In genomic region chr2:29764831-29765230, GRCm38 (mm10) we compare ENCODE assay signal across 9 mouse cellular contexts. TPM values are rescaled to one million over a fixed set of nuclear protein-coding genes. Genes with fewer than 3 reads are reported as not detected.
A peak's percentile ranks its signal among the peaks of the same experiment; 100 is the strongest.
DNase-seq lines count a peak whose midpoint lies in the region; ATAC-seq lines count a peak whose summit lies in the region.
"Had no signal": no experiment of that assay in that cellular context is flagged by ENCODE, and none has a peak within 500 bp of the region (broad histone marks: within the 10 kb centered on the region; RNA-seq: fewer than 3 reads in every experiment).

No protein-coding gene starts in this region.

- no peaks in the 10 kb centered on the region for H3K4me1 ChIP-seq in forebrain, embryonic 10.5 days
- H3K4me1 ChIP-seq in forebrain, embryonic 12.5 days, result no peaks in the 10 kb centered on the region
- H3K4me1 ChIP-seq in embryonic facial prominence, embryonic 14.5 days (ENCODE audit: control insufficient read depth, insufficient read depth, low read length), result no peaks in the 10 kb centered on the region
- no peaks in the 10 kb centered on the region for H3K4me1 ChIP-seq in hindbrain, embryonic 13.5 days (replicated peaks)

- no peak overlapping the region for H3K9ac ChIP-seq in forebrain, embryonic 12.5 days
- H3K9ac ChIP-seq in embryonic facial prominence, embryonic 14.5 days (ENCODE audit: low read depth, low read length), result no peak overlapping the region
- no peak overlapping the region for H3K9ac ChIP-seq in hindbrain, embryonic 13.5 days

- no peak overlapping the region for H3K4me3 ChIP-seq in forebrain, embryonic 10.5 days
- no peak overlapping the region for H3K4me3 ChIP-seq in forebrain, embryonic 12.5 days (replicated peaks)
- no peak overlapping the region for H3K4me3 ChIP-seq in embryonic facial prominence, embryonic 14.5 days (ENCODE audit: low read depth, low read length)
- H3K4me3 ChIP-seq in hindbrain, embryonic 13.5 days, result no peak overlapping the region

- WGBS in forebrain, embryonic 10.5 days, result 2% methylated on average over 1 of the region's 1 CpGs
- 0% methylated on average over 1 of the region's 1 CpGs for WGBS in forebrain, embryonic 12.5 days
- 0% methylated on average over 1 of the region's 1 CpGs for WGBS in embryonic facial prominence, embryonic 14.5 days
- 8% methylated on average over 1 of the region's 1 CpGs for whole genome bisulfite sequencing in hindbrain, embryonic 13.5 days

- no peak overlapping the region for H3K27ac ChIP-seq in forebrain, embryonic 10.5 days
- H3K27ac ChIP-seq in forebrain, embryonic 12.5 days, result no peak overlapping the region
- no peak overlapping the region for H3K27ac ChIP-seq in embryonic facial prominence, embryonic 14.5 days (replicated peaks; ENCODE audit: low read depth, low read length)
- no peak overlapping the region for H3K27ac ChIP-seq in hindbrain, embryonic 13.5 days

- no peak; the same call in 1 of the 2 replicates for ATAC-seq in forebrain, embryonic 12.5 days (ENCODE audit: low FRiP score)
- peak; percentile 56 for ATAC-seq in embryonic facial prominence, embryonic 14.5 days (ENCODE audit: low read depth)
- peak; percentile 72; the same call in 1 of the 2 replicates for ATAC-seq in hindbrain, embryonic 13.5 days (ENCODE audit: low FRiP score)
- peak; percentile 99 for ATAC-seq in megakaryocyte progenitor cell, adult 5-6 weeks (replicated peaks; ENCODE audit: poor library complexity)

- peaks cover 20% of the 10 kb centered on the region for H3K27me3 ChIP-seq in forebrain, embryonic 10.5 days (ENCODE audit: poor library complexity, severe bottlenecking)
- H3K27me3 ChIP-seq in forebrain, embryonic 12.5 days, result peaks cover 7% of the 10 kb centered on the region; the same call in 1 of the 2 replicates
- H3K27me3 ChIP-seq in embryonic facial prominence, embryonic 14.5 days (replicated peaks; ENCODE audit: control insufficient read depth, insufficient read depth, low read length), result no peaks in the 10 kb centered on the region
- H3K27me3 ChIP-seq in hindbrain, embryonic 13.5 days, result no peaks in the 10 kb centered on the region

- no peaks in the 10 kb centered on the region for H3K36me3 ChIP-seq in forebrain, embryonic 10.5 days (replicated peaks)
- no peaks in the 10 kb centered on the region for H3K36me3 ChIP-seq in forebrain, embryonic 12.5 days (replicated peaks)
- no peaks in the 10 kb centered on the region for H3K36me3 ChIP-seq in embryonic facial prominence, embryonic 14.5 days (ENCODE audit: control insufficient read depth, insufficient read depth, low read length)
- H3K36me3 ChIP-seq in hindbrain, embryonic 13.5 days, result no peaks in the 10 kb centered on the region

- peak; percentile 71 for DNase-seq in forebrain, embryonic 10.5 days (ENCODE audit: extremely low spot score, low spot score)
- peak; percentile 83 to 85 for DNase-seq in adrenal gland, postnatal 36 days
- DNase-seq in embryonic facial prominence, embryonic 14.5 days (ENCODE audit: low spot score), result peak; percentile 69
- DNase-seq in layer of hippocampus, postnatal 36 days, result peak; percentile 44 to 54
- DNase-seq in right cerebral cortex, postnatal 4 days, result peak; percentile 59

- H3K9me3 ChIP-seq in forebrain, embryonic 10.5 days, result no peaks in the 10 kb centered on the region
- H3K9me3 ChIP-seq in forebrain, embryonic 12.5 days, result no peaks in the 10 kb centered on the region
- H3K9me3 ChIP-seq in embryonic facial prominence, embryonic 14.5 days (ENCODE audit: control insufficient read depth, low read length), result no peaks in the 10 kb centered on the region
- no peaks in the 10 kb centered on the region for H3K9me3 ChIP-seq in hindbrain, embryonic 13.5 days

- H3K4me2 ChIP-seq in forebrain, embryonic 12.5 days, result no peak overlapping the region
- no peak overlapping the region for H3K4me2 ChIP-seq in embryonic facial prominence, embryonic 14.5 days (ENCODE audit: low read depth, low read length)
- H3K4me2 ChIP-seq in hindbrain, embryonic 13.5 days, result no peak overlapping the region

RNA-seq across cellular contexts. Expression of gene Gm13547, which starts 5.7 kb away (rescaled TPM):
- not detected in 2 replicates for polyA plus RNA-seq in forebrain, embryonic 10.5 days (2016; fragmentation: Nextera tagmentation; extraction: Ambion mirVana)
- polyA plus RNA-seq in forebrain, embryonic 12.5 days (2016; fragmentation: Nextera tagmentation; extraction: Ambion mirVana), result 0.35 TPM in 1 of 2 replicates, not detected in the other
- total RNA-seq in adrenal gland, postnatal 36 days (2021), result not detected
- polyA plus RNA-seq in embryonic facial prominence, embryonic 14.5 days (2014; fragmentation: Nextera tagmentation; extraction: Ambion mirVana), result 1.0 TPM in 1 of 2 replicates, not detected in the other
- polyA plus RNA-seq in hindbrain, embryonic 13.5 days (2015; fragmentation: Nextera tagmentation; extraction: Ambion mirVana), result not detected in 2 replicates
- total RNA-seq in layer of hippocampus, postnatal 36 days (2021), result not detected
- total RNA-seq in megakaryocyte progenitor cell, adult 5-6 weeks (2015), result not detected in 2 replicates
- not detected in 2 replicates for total RNA-seq in megakaryocyte progenitor cell, adult 5-6 weeks (2017)
- total RNA-seq: left cerebral cortex, postnatal 10 days had no signal

RNA-seq across cellular contexts. Expression of gene Gm13420, which starts 13.3 kb away (rescaled TPM):
- polyA plus RNA-seq in forebrain, embryonic 10.5 days (2016; fragmentation: Nextera tagmentation; extraction: Ambion mirVana), result not detected in 2 replicates
- polyA plus RNA-seq in forebrain, embryonic 12.5 days (2016; fragmentation: Nextera tagmentation; extraction: Ambion mirVana), result not detected in 2 replicates
- not detected for total RNA-seq in adrenal gland, postnatal 36 days (2021)
- polyA plus RNA-seq in embryonic facial prominence, embryonic 14.5 days (2014; fragmentation: Nextera tagmentation; extraction: Ambion mirVana), result not detected in 2 replicates
- not detected in 2 replicates for polyA plus RNA-seq in hindbrain, embryonic 13.5 days (2015; fragmentation: Nextera tagmentation; extraction: Ambion mirVana)
- total RNA-seq in layer of hippocampus, postnatal 36 days (2021), result under 1 TPM; 0.58 to 0.75 TPM
- not detected in 2 replicates for total RNA-seq in megakaryocyte progenitor cell, adult 5-6 weeks (2015)
- total RNA-seq in megakaryocyte progenitor cell, adult 5-6 weeks (2017), result not detected in 2 replicates

RNA-seq across cellular contexts. Expression of gene Coq4, which starts 22.5 kb away (rescaled TPM):
- polyA plus RNA-seq in forebrain, embryonic 10.5 days (2016; fragmentation: Nextera tagmentation; extraction: Ambion mirVana), result 44.4 and 47.5 TPM in 2 replicates
- polyA plus RNA-seq in forebrain, embryonic 12.5 days (2016; fragmentation: Nextera tagmentation; extraction: Ambion mirVana), result 26.6 and 29.6 TPM in 2 replicates
- 10 to 100 TPM; 16.9 to 21.7 TPM for total RNA-seq in adrenal gland, postnatal 36 days (2021)
- polyA plus RNA-seq in embryonic facial prominence, embryonic 14.5 days (2014; fragmentation: Nextera tagmentation; extraction: Ambion mirVana), result 26.3 and 29.4 TPM in 2 replicates
- polyA plus RNA-seq in hindbrain, embryonic 13.5 days (2015; fragmentation: Nextera tagmentation; extraction: Ambion mirVana), result 33.4 and 34.5 TPM in 2 replicates
- 10 to 100 TPM; 23.3 to 28.9 TPM for total RNA-seq in layer of hippocampus, postnatal 36 days (2021)
- 17.4 and 18.2 TPM in 2 replicates for total RNA-seq in megakaryocyte progenitor cell, adult 5-6 weeks (2015)
- total RNA-seq in megakaryocyte progenitor cell, adult 5-6 weeks (2017), result 10.5 and 12.5 TPM in 2 replicates

RNA-seq across cellular contexts. Expression of gene Trub2, which starts 23.5 kb away (rescaled TPM):
- 56.3 and 57.6 TPM in 2 replicates for polyA plus RNA-seq in forebrain, embryonic 10.5 days (2016; fragmentation: Nextera tagmentation; extraction: Ambion mirVana)
- 40.0 and 42.5 TPM in 2 replicates for polyA plus RNA-seq in forebrain, embryonic 12.5 days (2016; fragmentation: Nextera tagmentation; extraction: Ambion mirVana)
- total RNA-seq in adrenal gland, postnatal 36 days (2021), result 10 to 100 TPM; 33.3 to 37.7 TPM
- 20.4 and 24.4 TPM in 2 replicates for polyA plus RNA-seq in embryonic facial prominence, embryonic 14.5 days (2014; fragmentation: Nextera tagmentation; extraction: Ambion mirVana)
- 40.0 and 43.0 TPM in 2 replicates for polyA plus RNA-seq in hindbrain, embryonic 13.5 days (2015; fragmentation: Nextera tagmentation; extraction: Ambion mirVana)
- total RNA-seq in layer of hippocampus, postnatal 36 days (2021), result 10 to 100 TPM; 39.9 to 46.6 TPM
- 17.4 and 22.9 TPM in 2 replicates for total RNA-seq in megakaryocyte progenitor cell, adult 5-6 weeks (2015)
- 46.2 and 57.1 TPM in 2 replicates for total RNA-seq in megakaryocyte progenitor cell, adult 5-6 weeks (2017)

RNA-seq across cellular contexts. Expression of gene Slc27a4, which starts 37.6 kb away (rescaled TPM):
- 7.9 and 8.6 TPM in 2 replicates for polyA plus RNA-seq in forebrain, embryonic 10.5 days (2016; fragmentation: Nextera tagmentation; extraction: Ambion mirVana)
- polyA plus RNA-seq in forebrain, embryonic 12.5 days (2016; fragmentation: Nextera tagmentation; extraction: Ambion mirVana), result 16.5 and 19.4 TPM in 2 replicates
- 10 to 100 TPM; 30.4 to 39.2 TPM for total RNA-seq in adrenal gland, postnatal 36 days (2021)
- polyA plus RNA-seq in embryonic facial prominence, embryonic 14.5 days (2014; fragmentation: Nextera tagmentation; extraction: Ambion mirVana), result 15.0 and 15.7 TPM in 2 replicates
- polyA plus RNA-seq in hindbrain, embryonic 13.5 days (2015; fragmentation: Nextera tagmentation; extraction: Ambion mirVana), result 32.6 and 33.4 TPM in 2 replicates
- total RNA-seq in layer of hippocampus, postnatal 36 days (2021), result 10 to 100 TPM; 69.6 to 70.5 TPM
- total RNA-seq in megakaryocyte progenitor cell, adult 5-6 weeks (2015), result 4.2 and 5.5 TPM in 2 replicates
- 6.8 and 7.2 TPM in 2 replicates for total RNA-seq in megakaryocyte progenitor cell, adult 5-6 weeks (2017)
